Mouse (Mus musculus) common myeloid progenitor, adult 5-6 weeks (primary cell): ENCODE data around the gene Inhbb. TPM values are rescaled to one million over a fixed set of nuclear protein-coding genes. Genes with fewer than 3 reads are reported as not detected.

Source experiments
- ATAC-seq: replicated peaks from 2 replicates; pipeline ENCODE4 v1.8.0; 2016; ENCODE audit warnings: low read depth, mild to moderate bottlenecking, moderate TSS enrichment, inconsistent platforms; ENCODE audit not compliant: poor library complexity, severe bottlenecking
- total RNA-seq: library from RNA; stranded (forward); fragments of 200-1000, 187-1606 nt; gene quantifications from 2 replicates; pipeline ENCODE4 v1.2.3, GENCODE M21; 2017

Gene Inhbb
- total RNA-seq, 1 experiment from 2014 or later, result not detected

GRCm38 (mm10) chr1:119388664-119389396, 33.2 kb downstream of the Inhbb start:
- ATAC-seq, result no peak

GRCm38 (mm10) chr1:119386306-119386705, 35.7 kb downstream of the Inhbb start:
- ATAC-seq, result no peak

GRCm38 (mm10) chr1:119383916-119384315, 38.1 kb downstream of the Inhbb start:
- ATAC-seq, result no peak

- no peak for ATAC-seq
These were observed 41.4 kb downstream of the Inhbb start for GRCm38 (mm10) chr1:119380609-119381008.

GRCm38 (mm10) chr1:119375376-119375775, 46.7 kb downstream of the Inhbb start:
- ATAC-seq, result no peak

- no peak for ATAC-seq
These were observed 54.5 kb downstream of the Inhbb start for GRCm38 (mm10) chr1:119367546-119367945.

- no peak for ATAC-seq
These were observed 55.7 kb downstream of the Inhbb start for GRCm38 (mm10) chr1:119366315-119366714.

Other genes starting within 250 kb of the Inhbb start
- gene Ralb, start 82.5 kb upstream of the Inhbb start, total RNA-seq, result 8.1 and 8.8 TPM in 2 replicates
- gene Tmem185b, start 103.9 kb upstream of the Inhbb start, total RNA-seq, result 13.9 and 16.0 TPM in 2 replicates
- 2.1 and 7.8 TPM in 2 replicates for gene Epb41l5, start 226.8 kb upstream of the Inhbb start, total RNA-seq